Mouse (Mus musculus) erythroblast, embryonic 14.5 days (primary cell): ENCODE results near the gene Tmem131l. TPM values are rescaled to one million over a fixed set of nuclear protein-coding genes. Genes with fewer than 3 reads are reported as not detected.

Experiments
- H3K27me3 ChIP-seq: 2 replicates; pipeline ENCODE4 v1.6.1; 2012; ENCODE audit warnings: inconsistent platforms; ENCODE audit not compliant: control insufficient read depth
- H3K36me3 ChIP-seq: 2 replicates; pipeline ENCODE4 v1.6.1; 2012; ENCODE audit warnings: mild to moderate bottlenecking, inconsistent platforms; ENCODE audit not compliant: control insufficient read depth
- H3K4me1 ChIP-seq: 2 replicates; pipeline ENCODE4 v1.6.1; 2012; ENCODE audit warnings: inconsistent platforms; ENCODE audit not compliant: control insufficient read depth
- H3K4me3 ChIP-seq: replicated peaks from 2 replicates; pipeline ENCODE3; 2012; ENCODE audit warnings: moderate library complexity, mild to moderate bottlenecking, inconsistent platforms
- H3K9me3 ChIP-seq: 2 replicates; pipeline ENCODE4 v1.6.1; 2012; ENCODE audit warnings: low read length, inconsistent platforms, mixed read lengths; ENCODE audit not compliant: control insufficient read depth
- GATA1 ChIP-seq: IDR thresholded peaks from 2 replicates; pipeline ENCODE4 v1.6.1; 2012; ENCODE audit warnings: low read length, inconsistent platforms, mixed read lengths
- TAL1 ChIP-seq: IDR thresholded peaks from 3 replicates; pipeline ENCODE4 v1.6.1; 2012; ENCODE audit warnings: low read length, inconsistent platforms, mixed read lengths
- polyA plus RNA-seq: library from polyadenylated mRNA; stranded (reverse); fragments of >175 nt; gene quantifications from 2 replicates; pipeline ENCODE4 v1.2.3, GENCODE M21; 2012

The Tmem131l gene
- polyA plus RNA-seq, 1 experiment = 9.3 TPM

- TF ChIP-seq GATA1 (no peak), TAL1 (no peak)
- H3K9me3 ChIP-seq = no peaks in the 10 kb centered on the region
- H3K36me3 ChIP-seq = peaks cover 88% of the 10 kb centered on the region
- no peaks in the 10 kb centered on the region for H3K4me1 ChIP-seq
- no peak overlapping the region for H3K4me3 ChIP-seq
- no peaks in the 10 kb centered on the region for H3K27me3 ChIP-seq
Observed at GRCm38 (mm10) chr3:83958951-83959681, 80.9 kb downstream of the Tmem131l start.

- H3K36me3 ChIP-seq = peaks cover 77% of the 10 kb centered on the region
- H3K27me3 ChIP-seq = no peaks in the 10 kb centered on the region
- H3K4me1 ChIP-seq = no peaks in the 10 kb centered on the region; the same call in 1 of the 2 replicates
- TF ChIP-seq GATA1 (no peak), TAL1 (no peak)
- H3K9me3 ChIP-seq = no peaks in the 10 kb centered on the region
- H3K4me3 ChIP-seq = no peak overlapping the region
Observed at GRCm38 (mm10) chr3:83953879-83954278, 86.1 kb downstream of the Tmem131l start.

- H3K4me3 ChIP-seq = no peak overlapping the region
- no peaks in the 10 kb centered on the region for H3K27me3 ChIP-seq
- no peaks in the 10 kb centered on the region for H3K9me3 ChIP-seq
- no peak for TF ChIP-seq TAL1
- no peak for TF ChIP-seq GATA1
- peaks cover 58% of the 10 kb centered on the region for H3K36me3 ChIP-seq
- no peaks in the 10 kb centered on the region; the same call in 1 of the 2 replicates for H3K4me1 ChIP-seq
Observed at GRCm38 (mm10) chr3:83948801-83949200, 91.2 kb downstream of the Tmem131l start.

- Histone ChIP-seq H3K36me3 (peaks cover 61% of the 10 kb centered on the region), H3K4me3 (no peak overlapping the region), H3K9me3 (no peaks in the 10 kb centered on the region), H3K27me3 (no peaks in the 10 kb centered on the region), H3K4me1 (no peaks in the 10 kb centered on the region; the same call in 1 of the 2 replicates)
- TF ChIP-seq TAL1 (no peak), GATA1 (no peak)
Observed at GRCm38 (mm10) chr3:83947476-83948245, 92.3 kb downstream of the Tmem131l start.

GRCm38 (mm10) chr3:83946848-83947247, 93.1 kb downstream of the Tmem131l start:
- no peak overlapping the region for H3K4me3 ChIP-seq
- H3K9me3 ChIP-seq = no peaks in the 10 kb centered on the region
- H3K36me3 ChIP-seq = peaks cover 68% of the 10 kb centered on the region
- H3K27me3 ChIP-seq = no peaks in the 10 kb centered on the region
- H3K4me1 ChIP-seq = no peaks in the 10 kb centered on the region; the same call in 1 of the 2 replicates
- no peak for TF ChIP-seq TAL1
- no peak for TF ChIP-seq GATA1

- Histone ChIP-seq H3K36me3 (peaks cover 70% of the 10 kb centered on the region), H3K4me3 (no peak overlapping the region), H3K27me3 (no peaks in the 10 kb centered on the region), H3K4me1 (no peaks in the 10 kb centered on the region; the same call in 1 of the 2 replicates), H3K9me3 (no peaks in the 10 kb centered on the region)
- no peak for TF ChIP-seq GATA1
- no peak for TF ChIP-seq TAL1
Observed at GRCm38 (mm10) chr3:83943691-83944090, 96.3 kb downstream of the Tmem131l start.

GRCm38 (mm10) chr3:83943212-83943611, 96.8 kb downstream of the Tmem131l start:
- H3K9me3 ChIP-seq = no peaks in the 10 kb centered on the region
- TF ChIP-seq TAL1 (no peak), GATA1 (no peak)
- H3K4me1 ChIP-seq = no peaks in the 10 kb centered on the region
- H3K27me3 ChIP-seq = no peaks in the 10 kb centered on the region
- H3K36me3 ChIP-seq = peaks cover 71% of the 10 kb centered on the region
- H3K4me3 ChIP-seq = no peak overlapping the region

GRCm38 (mm10) chr3:83941921-83942320, 98.1 kb downstream of the Tmem131l start:
- Histone ChIP-seq H3K9me3 (no peaks in the 10 kb centered on the region), H3K4me1 (no peaks in the 10 kb centered on the region), H3K36me3 (peaks cover 82% of the 10 kb centered on the region), H3K4me3 (no peak overlapping the region), H3K27me3 (no peaks in the 10 kb centered on the region)
- no peak for TF ChIP-seq TAL1
- TF ChIP-seq GATA1 = no peak

GRCm38 (mm10) chr3:83938871-83939270, 101.1 kb downstream of the Tmem131l start:
- no peaks in the 10 kb centered on the region for H3K27me3 ChIP-seq
- no peaks in the 10 kb centered on the region for H3K4me1 ChIP-seq
- peaks cover 93% of the 10 kb centered on the region for H3K36me3 ChIP-seq
- H3K9me3 ChIP-seq = no peaks in the 10 kb centered on the region
- H3K4me3 ChIP-seq = no peak overlapping the region
- TF ChIP-seq GATA1 (no peak), TAL1 (no peak)
